Mouse (Mus musculus) spleen, adult 2 months (tissue): ENCODE results near the gene Mfsd4a. TPM values are rescaled to one million over a fixed set of nuclear protein-coding genes. Genes with fewer than 3 reads are reported as not detected.

Experiments used
- DNase-seq, 2 experiments: peaks; one replicate each; pipeline versions ENCODE4 v3.0.0 to v3.0.0-alpha.2; 2012 to 2021; ENCODE audit warnings: low spot score in 2 of 2, low read depth in 1 of 2
- H3K27ac ChIP-seq: fragments of 200-500 bp; 2 replicates; pipeline ENCODE4 v1.5.1; 2012; ENCODE audit warnings: low read length, inconsistent platforms; ENCODE audit not compliant: insufficient read depth
- H3K27me3 ChIP-seq: fragments of 200-500 bp; 2 replicates; pipeline ENCODE4 v1.6.1; 2012; ENCODE audit warnings: mild to moderate bottlenecking, moderate library complexity, low read length, inconsistent platforms; ENCODE audit not compliant: control insufficient read depth, insufficient read depth
- H3K36me3 ChIP-seq: fragments of 200-500 bp; 2 replicates; pipeline ENCODE4 v1.6.1; 2012; ENCODE audit warnings: mild to moderate bottlenecking, low read length, inconsistent platforms; ENCODE audit not compliant: control insufficient read depth, insufficient read depth
- H3K4me1 ChIP-seq: fragments of 200-500 bp; 2 replicates; pipeline ENCODE4 v1.6.1; 2011; ENCODE audit warnings: inconsistent platforms; ENCODE audit not compliant: control insufficient read depth, insufficient read depth, insufficient read length
- H3K4me3 ChIP-seq: fragments of 200-500 bp; 2 replicates; pipeline ENCODE4 v1.5.1; 2011; ENCODE audit warnings: mild to moderate bottlenecking, inconsistent platforms; ENCODE audit not compliant: insufficient read depth, insufficient read length; ENCODE audit errors: extremely low read depth
- CTCF ChIP-seq: fragments of 200-500 bp; IDR thresholded peaks from 2 replicates; pipeline ENCODE4 v1.5.1; 2011; ENCODE audit warnings: mild to moderate bottlenecking, inconsistent platforms; ENCODE audit not compliant: insufficient read depth, insufficient read length, insufficient replicate concordance; ENCODE audit errors: extremely low read depth
- POLR2A ChIP-seq: fragments of 200-500 bp; IDR thresholded peaks from 2 replicates; pipeline ENCODE4 v1.6.1; 2011; ENCODE audit warnings: low read depth, low read length, inconsistent platforms
- WGBS: fragments of 180-500 bp; shearing (Covaris S2); methylation state at CpG from one replicate; pipeline ENCODE4 v1.1.7; 2018; 5-methylcytosine and 5-hydroxymethylcytosine counted together
- polyA plus RNA-seq: library from polyadenylated mRNA; depleted of rRNA; stranded (reverse); fragments of >200 nt; gene quantifications from 2 replicates; pipeline ENCODE4 v1.2.3, GENCODE M21; 2012

Mfsd4a gene
- polyA plus RNA-seq, 1 experiment: 1.0 TPM

DNA sequence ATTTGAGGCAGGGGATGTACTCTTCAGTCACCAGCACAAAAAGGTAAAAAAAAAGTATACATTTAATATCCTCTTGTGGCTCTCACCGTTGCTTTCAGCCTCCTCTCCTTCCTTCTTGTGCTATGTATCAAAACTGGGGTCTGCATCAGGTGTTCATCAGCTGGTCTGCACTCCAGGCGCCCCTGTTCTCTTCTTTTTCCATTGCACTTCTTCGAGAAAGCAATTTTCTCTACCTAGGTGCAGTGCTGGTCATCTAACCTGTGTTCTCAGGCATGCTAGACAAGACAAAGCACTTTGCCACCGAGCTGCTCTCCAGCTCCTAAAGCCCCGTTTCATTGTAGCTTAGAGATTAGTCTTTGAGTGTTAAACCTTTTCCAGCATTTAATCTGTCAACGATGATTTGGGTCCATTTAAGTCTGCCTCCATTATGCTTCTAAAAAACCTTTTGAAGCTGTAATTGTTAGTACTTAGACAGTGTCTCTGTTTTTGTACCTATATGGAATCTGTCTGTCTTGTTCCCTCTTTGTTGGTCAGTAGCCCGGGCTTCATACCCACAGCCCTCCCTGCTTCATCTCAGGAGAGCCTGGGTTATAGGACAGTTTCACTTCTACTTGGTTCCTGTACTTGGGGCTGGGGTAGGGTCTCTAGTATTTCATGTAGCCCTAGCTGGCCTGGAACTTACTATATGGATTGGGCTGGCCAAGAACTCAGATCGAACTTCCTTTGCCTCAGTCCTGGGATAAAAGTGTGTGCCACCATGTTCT lies 58.8 kb downstream of the Mfsd4a start:
- TF ChIP-seq CTCF (no peak), POLR2A (no peak)
- WGBS: 5% methylated on average over 8 of the region's 8 CpGs
- H3K27me3 ChIP-seq: no peaks in the 10 kb centered on the region
- H3K27ac ChIP-seq: peak overlapping the region; percentile 100
- H3K36me3 ChIP-seq: no peaks in the 10 kb centered on the region
- H3K4me1 ChIP-seq: peaks cover 14% of the 10 kb centered on the region
- no peak for DNase-seq
- peak overlapping the region; percentile 74 for H3K4me3 ChIP-seq

DNA sequence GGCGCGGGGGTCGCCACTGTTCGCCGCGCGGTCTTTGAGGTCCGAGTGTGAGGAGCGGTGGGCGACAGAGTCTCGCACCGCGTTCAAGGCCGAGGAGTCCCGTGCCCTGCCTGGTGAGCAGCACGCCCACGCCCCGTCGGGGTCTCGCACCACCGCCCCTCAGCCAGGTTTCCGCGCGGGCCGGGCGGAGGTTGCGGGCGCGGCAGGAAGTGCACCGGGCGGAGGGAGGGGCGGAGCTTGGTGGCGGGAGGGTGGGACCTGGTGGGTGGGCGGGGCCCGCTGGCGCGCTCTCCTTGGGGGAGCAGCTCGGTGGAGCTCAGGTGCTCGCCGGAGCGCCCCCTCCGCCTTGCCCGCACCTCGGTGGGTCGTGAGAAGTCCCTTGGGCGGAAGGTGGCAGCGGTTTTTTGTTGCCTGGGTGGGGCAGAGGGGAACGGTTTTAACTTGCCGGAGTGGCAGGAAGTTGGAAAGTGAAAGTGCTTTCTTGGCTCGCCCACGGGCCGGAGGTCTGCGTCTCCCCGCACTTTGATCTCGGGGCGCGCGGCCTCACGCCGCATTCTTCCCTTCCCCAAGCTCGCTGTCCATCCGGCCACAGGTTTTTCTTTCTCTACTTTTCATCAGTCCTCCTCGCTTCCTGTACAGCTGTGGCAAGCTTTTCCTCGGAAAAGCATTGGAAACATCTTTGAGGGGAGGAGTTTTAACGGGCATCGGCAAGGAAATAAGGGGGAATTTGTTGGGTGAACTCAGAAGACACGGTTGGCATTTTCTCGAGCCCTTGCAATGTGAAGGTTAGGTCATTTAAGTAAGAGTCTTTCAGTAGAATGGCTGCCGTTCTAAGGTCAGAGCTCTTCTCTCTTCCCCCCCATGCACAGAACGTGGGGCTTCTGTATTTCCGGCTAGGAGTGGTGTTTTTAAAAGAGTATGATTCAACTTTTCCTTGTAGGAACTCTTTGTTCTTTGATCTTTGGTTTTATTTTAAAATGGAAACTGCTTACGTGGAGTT lies 59.7 kb downstream of the Mfsd4a start:
- TF ChIP-seq CTCF: no peak
- TF ChIP-seq POLR2A: peak; percentile 76
- Histone ChIP-seq H3K36me3 (no peaks in the 10 kb centered on the region), H3K27me3 (no peaks in the 10 kb centered on the region), H3K4me1 (peaks cover 14% of the 10 kb centered on the region), H3K27ac (peak overlapping the region; percentile 100), H3K4me3 (peak overlapping the region; percentile 74)
- DNase-seq: peak; percentile 90 to 92
- WGBS: under 1% methylated on average over 67 of the region's 72 CpGs

GRCm38 (mm10) chr1:132007282-132007815 lies 60.5 kb downstream of the Mfsd4a start, which contains the start of gene Elk4:
Gene Elk4, plus strand, starts transcription at chr1:132007607.
- H3K4me1 ChIP-seq: peaks cover 9% of the 10 kb centered on the region
- TF ChIP-seq CTCF (no peak), POLR2A (peak; percentile 56)
- WGBS: under 1% methylated on average over 52 of the region's 61 CpGs
- no peaks in the 10 kb centered on the region for H3K27me3 ChIP-seq
- H3K27ac ChIP-seq: peak within 1 kb of the TSS; percentile 100
- peak; percentile 85 to 88 for DNase-seq
- peak within 1 kb of the TSS; percentile 74 for H3K4me3 ChIP-seq
- no peaks in the 10 kb centered on the region for H3K36me3 ChIP-seq

GRCm38 (mm10) chr1:132006721-132007120 lies 61.1 kb downstream of the Mfsd4a start:
- 27% methylated on average over 5 of the region's 5 CpGs for WGBS
- H3K36me3 ChIP-seq: no peaks in the 10 kb centered on the region
- no peaks in the 10 kb centered on the region for H3K27me3 ChIP-seq
- peak overlapping the region; percentile 100; the same call in 1 of the 2 replicates for H3K27ac ChIP-seq
- no peak for DNase-seq
- H3K4me1 ChIP-seq: peaks cover 7% of the 10 kb centered on the region
- H3K4me3 ChIP-seq: no peak overlapping the region
- TF ChIP-seq POLR2A (no peak), CTCF (no peak)

DNA sequence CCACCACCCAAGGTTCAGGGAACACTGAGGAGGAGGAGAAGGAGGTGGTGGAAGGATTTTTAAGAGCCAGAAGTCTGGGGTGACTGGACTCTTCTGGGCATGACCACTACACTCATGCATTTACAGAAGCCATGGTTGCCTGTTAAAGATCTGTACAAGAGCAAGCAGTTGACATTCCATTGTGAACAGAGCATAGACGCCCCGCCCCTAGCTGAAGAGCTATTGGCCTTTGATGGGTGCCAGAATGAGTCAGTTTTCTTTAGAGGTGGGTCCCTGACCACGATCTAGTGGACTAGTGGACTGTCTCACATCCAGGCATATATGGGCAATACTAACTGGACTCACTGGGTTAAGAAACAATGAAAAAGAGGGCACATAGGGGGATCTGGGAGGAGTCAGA lies 61.8 kb downstream of the Mfsd4a start:
- no peaks in the 10 kb centered on the region for H3K27me3 ChIP-seq
- no peak overlapping the region for H3K4me3 ChIP-seq
- H3K36me3 ChIP-seq: no peaks in the 10 kb centered on the region
- no peak for TF ChIP-seq CTCF
- TF ChIP-seq POLR2A: no peak
- no peak overlapping the region for H3K27ac ChIP-seq
- no peak for DNase-seq
- WGBS: 79% methylated on average over 3 of the region's 3 CpGs
- peaks cover 7% of the 10 kb centered on the region for H3K4me1 ChIP-seq

DNA sequence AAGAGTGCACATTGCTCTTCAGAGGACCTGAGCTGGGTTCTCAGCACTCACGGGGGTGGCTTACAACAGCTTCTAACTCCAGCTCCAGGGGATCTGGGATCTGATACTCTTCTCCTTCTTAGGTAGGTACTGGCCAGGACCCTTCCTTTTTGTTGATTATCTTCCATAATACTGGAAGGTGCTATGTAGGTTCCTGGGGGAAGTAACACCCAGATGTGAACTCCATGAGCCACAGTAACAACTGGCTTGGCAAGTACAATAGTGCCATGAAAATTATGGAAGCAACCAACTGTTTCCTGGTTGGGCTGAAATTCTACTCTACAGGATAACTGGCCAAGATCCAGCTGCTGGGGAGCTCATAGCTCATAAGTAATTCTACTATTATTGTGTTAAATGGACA lies 62.4 kb downstream of the Mfsd4a start:
- 97% methylated on average over 1 of the region's 1 CpGs for WGBS
- no peak for TF ChIP-seq CTCF
- no peak for TF ChIP-seq POLR2A
- Histone ChIP-seq H3K36me3 (no peaks in the 10 kb centered on the region), H3K27me3 (no peaks in the 10 kb centered on the region), H3K4me3 (no peak overlapping the region), H3K4me1 (peaks cover 7% of the 10 kb centered on the region), H3K27ac (no peak overlapping the region)
- DNase-seq: no peak
